Mouse (Mus musculus): Measurements from ENCODE around the gene Etnk2. TPM values are rescaled to one million over a fixed set of nuclear protein-coding genes. Genes with fewer than 3 reads are reported as not detected.
"Not testable (repeated sequence)": the region's sequence is repeated elsewhere in the genome, so short reads cannot be mapped to it uniquely, and the experiment has no call there.

Etnk2 gene
- total RNA-seq (2015) (not detected in 2 replicates), total RNA-seq (2017) (not detected in 2 replicates)

DNA sequence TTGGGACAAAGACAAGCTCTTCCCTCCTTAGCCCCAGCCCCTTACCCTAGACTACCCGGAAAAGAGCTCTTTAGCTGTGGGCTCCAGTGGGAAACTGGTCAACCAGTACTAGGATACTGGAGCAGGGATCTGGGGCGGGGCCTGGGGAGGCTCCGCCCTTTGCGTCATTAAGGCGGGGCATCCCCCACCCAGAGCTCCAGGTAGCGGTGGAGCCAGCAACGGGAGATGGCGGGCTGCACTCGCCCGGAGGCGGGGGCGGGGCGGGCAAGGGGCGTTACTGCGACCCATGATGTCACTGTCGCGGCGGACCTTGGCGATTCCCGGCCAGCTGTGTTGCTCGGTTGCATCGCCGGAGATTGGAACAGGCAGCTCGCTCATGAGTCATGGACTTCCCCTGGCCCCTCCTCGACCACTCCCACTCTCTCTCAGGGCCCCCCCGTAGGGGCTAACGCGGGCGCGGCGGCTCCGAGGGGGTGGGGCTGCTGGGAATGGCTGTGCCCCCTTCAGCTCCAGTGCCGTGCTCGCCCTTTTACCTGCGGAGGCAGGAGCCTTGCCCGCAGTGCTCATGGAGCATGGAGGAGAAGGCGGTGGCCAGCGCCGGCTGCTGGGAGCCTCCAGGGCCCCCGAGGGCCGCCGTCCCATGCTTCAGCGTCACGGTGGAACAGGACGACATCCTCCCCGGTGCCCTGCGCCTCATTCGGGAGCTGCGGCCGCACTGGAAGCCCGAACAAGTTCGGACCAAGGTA is at the start of gene Etnk2:
Gene Etnk2 (plus strand): TSS at position 297 of the 746 bp plus-strand sequence.
- 0 out of 2 replicates have a peak, but pooled peaks have one; percentile 19 for ATAC-seq (ENCODE audit: poor library complexity, severe bottlenecking)

DNA sequence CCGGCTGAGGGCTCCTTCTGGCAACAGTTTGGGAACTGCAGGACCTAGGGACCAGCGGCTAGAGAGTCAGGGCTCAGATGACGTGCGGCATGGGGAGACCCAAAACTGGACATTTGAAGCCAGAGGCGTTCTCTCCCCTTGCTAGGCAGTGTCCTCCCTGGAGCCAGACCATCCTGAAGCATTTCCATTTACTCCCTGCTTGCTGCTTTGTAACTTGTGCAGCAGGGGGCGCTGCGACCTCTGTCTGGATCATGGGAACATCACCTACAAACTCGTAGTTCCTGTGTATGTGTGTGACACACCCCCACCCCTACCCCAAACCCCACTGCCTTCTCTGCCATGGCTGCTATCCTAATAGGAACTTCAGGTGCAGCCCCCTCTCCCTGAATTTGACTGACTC is 49.0 kb upstream of the Etnk2 start:
- ATAC-seq (ENCODE audit: poor library complexity, severe bottlenecking) = 0 out of 2 replicates have a peak, but pooled peaks have one; percentile 33

DNA sequence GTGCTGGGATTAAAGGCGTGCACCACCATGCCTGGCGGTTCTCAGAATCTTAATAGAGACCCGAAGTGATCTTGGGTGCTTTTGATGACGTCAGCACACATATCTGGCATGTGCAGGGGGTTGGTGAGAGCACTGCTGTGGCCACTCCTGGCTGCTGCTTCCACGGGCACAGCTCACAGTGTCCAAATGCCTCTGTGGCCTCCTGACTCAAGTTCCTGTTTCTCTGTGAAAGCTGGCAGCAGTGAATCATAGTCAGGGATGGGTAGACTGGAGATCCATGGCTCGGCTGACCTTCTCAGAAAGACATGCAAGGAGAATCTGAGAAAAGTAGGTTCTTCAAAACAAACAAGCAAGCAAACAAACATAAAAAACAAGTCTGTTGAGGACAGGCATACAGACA is 47.6 kb upstream of the Etnk2 start:
- no peak for ATAC-seq (ENCODE audit: poor library complexity, severe bottlenecking)

DNA sequence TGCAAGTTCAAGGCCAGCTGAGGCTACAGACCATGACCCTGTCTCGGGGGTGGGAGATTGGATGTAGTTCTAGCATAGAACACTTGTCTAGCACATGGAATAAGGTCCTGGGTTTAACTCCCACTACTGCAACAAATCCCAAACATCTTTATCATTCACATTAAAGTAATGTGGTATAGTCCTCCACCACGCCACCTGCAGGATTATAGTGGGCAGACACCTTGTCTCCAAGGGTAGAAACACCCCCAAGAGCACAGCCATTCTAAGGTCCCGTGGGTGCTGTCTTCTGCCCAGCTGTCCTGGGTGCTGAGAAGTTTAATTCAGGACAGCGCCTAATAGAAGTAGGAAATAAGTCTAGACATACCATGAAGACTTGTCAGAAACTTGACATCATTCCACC is 46.8 kb upstream of the Etnk2 start:
- ATAC-seq (ENCODE audit: poor library complexity, severe bottlenecking) = no peak

DNA sequence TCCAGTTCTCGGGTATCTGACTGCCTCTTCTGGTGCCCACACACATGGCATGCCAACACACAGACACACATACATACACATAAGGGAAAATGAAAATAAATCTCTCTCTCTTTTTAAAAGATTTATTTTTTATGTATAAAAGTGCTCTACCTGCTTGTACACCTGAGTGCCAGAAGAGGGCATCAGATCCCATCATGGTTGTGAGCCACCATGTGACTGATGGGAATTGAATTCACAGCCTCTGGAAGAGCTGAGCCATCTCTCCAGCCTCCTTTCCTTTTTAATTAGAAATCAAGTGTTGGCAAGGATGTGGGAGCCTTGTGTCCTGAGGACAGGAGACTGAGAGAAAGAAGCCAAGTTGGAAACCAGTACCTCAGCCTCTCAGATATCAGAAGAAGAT is 46.2 kb upstream of the Etnk2 start:
- ATAC-seq (ENCODE audit: poor library complexity, severe bottlenecking) = no peak

DNA sequence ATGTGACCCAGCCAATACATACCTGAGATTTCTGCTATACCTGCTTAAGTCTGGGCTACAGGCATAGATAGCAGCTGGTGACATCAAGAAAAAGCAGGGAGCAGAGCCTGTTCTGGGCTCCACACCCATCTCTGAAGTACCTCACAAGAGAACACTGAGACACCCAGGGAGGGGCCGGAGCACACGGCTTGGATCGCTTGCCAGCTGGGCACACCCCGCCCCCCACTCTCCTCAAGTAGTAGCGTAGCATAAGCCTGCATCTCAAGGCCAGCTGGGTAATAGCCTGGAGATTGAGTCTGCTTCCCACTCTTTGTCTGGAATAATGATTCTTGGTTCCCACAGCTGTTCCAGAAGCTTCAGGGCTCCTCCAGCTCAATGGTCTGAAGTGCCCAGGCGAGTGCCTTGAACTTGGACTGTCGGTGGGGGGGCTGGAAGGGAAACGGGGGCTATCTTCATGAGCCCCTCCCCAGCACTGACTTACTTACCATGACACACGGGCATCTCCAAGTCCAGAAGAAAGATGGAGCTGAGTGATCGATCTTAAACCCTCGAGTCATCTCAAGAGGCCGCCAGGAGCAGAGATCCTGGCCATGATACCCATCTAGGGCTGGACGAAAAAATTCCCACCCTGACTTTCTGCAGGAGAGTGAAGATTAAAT is 42.0 kb upstream of the Etnk2 start, which contains the start of gene Kiss1:
Gene Kiss1 (plus strand): TSS at position 609 of the 659 bp plus-strand sequence.
- no peak for ATAC-seq (ENCODE audit: poor library complexity, severe bottlenecking)

DNA sequence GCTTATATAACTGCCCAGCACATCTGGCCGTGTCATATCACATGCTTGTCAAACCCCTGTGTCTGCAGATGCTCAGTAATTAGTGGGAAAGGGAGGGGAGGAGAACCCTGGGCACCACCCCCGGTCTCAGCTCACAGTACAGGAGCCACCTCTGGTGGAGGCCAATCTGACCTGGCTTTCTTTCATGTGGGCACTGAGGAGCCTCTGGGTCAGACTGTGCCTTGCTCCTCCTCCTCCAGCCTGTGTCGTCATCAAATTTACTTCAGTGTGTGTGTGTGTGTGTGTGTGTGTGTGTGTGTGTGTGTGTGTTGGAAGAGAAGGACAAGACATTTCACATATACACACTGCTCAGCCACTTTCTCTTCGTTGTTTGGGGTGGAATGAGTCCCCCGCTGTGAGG is 40.0 kb upstream of the Etnk2 start:
- ATAC-seq (ENCODE audit: poor library complexity, severe bottlenecking) = no peak

DNA sequence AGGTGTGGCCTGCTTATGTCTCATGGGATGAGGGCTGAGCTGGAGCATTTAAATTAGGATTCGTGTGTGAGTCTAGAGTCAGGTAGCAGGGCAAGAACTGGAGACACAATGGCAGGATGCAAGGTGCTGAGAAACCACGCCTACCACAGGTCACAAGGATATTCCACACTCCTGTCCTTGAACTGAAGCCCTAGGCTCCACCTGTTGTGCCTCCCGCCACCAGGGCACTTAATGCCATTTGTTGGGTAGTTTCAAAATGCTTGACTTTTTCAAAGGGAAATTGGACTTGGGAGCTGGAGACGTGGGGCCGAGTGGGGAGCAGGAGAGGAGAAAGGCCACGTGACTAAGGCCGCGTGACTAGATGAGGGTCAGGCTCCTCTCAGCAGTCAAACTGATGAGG is 37.4 kb upstream of the Etnk2 start:
- ATAC-seq (ENCODE audit: poor library complexity, severe bottlenecking) = no peak

DNA sequence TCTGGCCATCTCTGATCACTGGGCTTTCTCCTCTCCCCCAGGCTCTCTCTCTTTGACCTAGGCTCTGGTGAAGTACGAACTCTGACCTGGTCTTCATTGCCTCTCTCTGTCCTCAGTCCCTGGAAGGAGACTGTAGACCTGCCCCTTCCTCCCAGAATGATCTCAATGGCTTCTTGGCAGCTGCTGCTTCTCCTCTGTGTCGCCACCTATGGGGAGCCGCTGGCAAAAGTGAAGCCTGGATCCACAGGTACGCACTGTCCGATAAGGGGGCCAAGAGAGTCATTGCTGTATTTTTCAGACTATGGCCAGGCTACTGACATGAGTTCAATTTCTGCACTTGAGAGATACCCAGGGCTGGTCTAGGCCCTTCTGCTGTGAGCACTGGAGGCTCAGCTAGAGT is 36.3 kb upstream of the Etnk2 start:
- ATAC-seq (ENCODE audit: poor library complexity, severe bottlenecking) = no peak

DNA sequence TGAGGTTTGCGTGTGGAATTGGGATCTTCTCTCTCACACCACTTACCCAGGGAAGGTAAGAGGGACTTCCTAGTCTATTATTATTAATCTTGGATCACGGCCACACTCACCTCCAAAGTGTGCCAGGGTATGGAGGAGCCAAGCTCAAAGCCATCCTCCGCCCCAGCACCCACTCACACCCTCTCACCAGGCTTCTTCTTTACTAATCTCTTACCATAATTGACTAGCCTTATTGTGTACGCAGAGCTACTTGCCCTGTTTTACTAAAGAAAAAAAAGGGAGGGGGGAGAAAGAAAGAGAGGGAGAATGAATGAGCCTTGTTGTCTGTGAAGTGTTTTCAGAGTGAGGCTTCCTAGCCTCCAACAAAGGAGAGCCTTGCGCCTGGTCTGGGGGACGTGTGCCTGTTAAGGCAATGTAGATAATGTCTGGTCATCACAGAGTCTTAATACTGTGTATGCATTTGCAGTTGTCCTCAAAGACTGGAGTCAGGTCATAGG is 35.0 kb upstream of the Etnk2 start:
- ATAC-seq (ENCODE audit: poor library complexity, severe bottlenecking) = no peak

DNA sequence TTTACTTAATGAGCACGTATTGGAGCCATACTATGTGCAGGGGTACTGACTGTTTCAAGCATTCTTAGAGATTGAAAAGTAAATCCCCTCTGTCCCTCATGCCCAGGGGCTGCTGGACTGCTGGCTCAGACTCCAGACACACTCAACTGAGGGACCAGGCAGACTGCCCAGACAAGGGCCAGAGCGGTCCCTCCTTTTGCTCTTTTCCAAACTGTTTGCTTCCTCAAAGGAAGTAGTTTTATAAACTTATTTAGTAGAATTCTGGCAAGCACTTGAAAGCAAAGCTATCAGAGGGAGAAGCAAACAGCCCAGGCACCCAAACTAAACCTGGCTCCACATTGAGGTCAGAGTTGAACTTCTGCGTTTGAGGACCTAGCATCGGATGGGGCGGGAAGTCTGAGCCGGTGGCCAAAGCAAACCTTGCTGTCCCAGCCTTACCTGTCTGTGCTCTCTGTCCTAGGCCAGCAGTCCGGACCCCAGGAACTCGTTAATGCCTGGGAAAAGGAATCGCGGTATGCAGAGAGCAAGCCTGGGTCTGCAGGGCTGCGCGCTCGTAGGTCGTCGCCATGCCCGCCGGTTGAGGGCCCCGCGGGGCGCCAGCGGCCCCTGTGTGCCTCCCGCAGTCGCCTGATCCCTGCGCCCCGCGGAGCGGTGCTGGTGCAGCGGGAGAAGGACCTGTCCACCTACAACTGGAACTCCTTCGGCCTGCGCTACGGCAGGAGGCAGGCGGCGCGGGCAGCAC is 34.3 kb upstream of the Etnk2 start:
- ATAC-seq (ENCODE audit: poor library complexity, severe bottlenecking) = no peak

DNA sequence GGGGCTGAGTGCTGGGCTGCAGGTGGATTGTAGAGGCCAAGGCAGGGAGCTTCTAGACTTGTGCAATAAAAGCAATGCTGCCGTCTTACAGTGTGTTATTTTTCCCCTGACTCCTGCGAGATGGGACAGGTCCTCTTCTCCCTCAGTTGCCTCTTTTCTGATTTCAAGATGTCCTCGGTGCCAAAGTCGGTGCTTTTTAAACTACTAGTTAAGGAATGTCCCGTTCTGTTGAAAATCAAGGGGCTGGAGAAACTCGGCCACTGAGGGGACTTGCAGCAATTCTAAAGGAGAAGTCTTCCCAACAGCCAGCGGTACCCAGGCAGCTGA is 33.8 kb upstream of the Etnk2 start:
- ATAC-seq (ENCODE audit: poor library complexity, severe bottlenecking) = no peak

DNA sequence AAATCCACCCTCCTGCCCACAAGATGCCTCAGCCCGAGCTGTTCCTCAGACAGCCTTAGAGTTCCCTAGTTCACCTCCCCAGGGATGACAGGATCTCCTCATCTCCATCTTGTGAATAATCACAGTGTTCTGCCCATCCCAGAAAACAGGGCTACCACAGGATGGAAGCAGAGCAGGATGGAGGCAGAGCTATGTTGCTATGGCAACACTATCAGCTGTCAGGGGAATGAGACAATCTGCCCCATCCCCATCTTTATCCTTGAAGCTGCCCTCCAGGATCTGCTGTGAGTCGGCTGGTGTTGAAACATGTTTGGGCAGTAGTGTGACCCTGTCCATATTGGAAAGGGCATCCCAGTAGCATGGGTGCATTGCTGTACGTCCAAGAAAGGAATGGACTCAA is 32.2 kb upstream of the Etnk2 start:
- no peak for ATAC-seq (ENCODE audit: poor library complexity, severe bottlenecking)

DNA sequence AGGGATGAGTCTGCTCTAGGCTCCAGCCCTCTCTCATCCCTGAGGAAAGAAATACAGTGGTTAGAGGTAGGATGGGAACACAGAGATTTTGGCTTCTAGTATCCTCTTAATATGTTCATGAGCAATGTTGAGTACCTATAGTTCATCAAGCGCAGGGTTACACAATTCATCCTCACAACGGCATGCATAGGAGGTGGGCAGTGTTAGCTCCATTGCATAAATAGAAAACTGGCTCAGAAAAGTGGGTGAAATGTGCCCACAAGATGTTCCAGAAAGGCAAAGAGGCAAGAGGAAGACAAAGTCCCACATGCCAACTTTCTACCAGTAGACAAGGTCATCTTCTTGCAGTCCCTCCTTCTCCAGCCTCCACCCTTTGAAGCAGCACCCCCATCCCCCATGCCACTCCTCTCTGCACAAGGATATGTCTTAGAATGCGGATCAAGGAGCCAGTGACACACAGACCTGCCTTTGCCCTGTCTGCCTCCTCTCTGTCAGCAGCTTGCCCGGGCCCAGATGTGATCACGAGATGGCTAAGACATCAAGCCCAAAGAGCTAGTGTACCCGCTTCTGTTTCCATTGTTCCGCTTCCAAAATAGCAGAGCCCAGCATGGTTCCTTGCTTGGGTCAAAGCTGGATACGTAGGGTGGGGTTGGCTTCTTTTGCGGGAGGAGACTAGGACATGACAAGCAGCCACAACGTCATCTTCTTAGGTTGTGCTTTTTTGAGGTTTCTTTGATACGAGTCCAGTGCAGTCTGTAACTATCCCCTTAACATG is 30.5 kb upstream of the Etnk2 start:
- no peak for ATAC-seq (ENCODE audit: poor library complexity, severe bottlenecking)

DNA sequence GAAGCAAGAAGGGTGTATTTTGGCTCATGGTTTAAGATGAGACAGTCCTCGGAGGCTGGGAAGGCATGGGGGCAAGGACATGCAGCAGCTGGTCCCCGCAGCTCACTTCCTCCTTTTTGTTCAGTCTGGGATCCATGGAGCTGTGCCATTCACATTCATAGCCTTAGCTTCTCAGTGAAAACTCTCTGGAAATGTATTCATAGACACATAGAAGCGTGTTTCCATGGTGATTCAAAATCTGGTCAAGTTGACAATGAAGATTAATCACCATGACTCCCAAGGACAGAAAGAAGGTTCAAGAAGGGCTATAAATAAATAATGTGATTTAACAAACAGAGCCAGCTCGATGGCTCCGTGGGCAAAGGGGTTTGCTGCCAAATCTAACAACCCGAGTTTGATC is 29.4 kb upstream of the Etnk2 start:
- no peak for ATAC-seq (ENCODE audit: poor library complexity, severe bottlenecking)

DNA sequence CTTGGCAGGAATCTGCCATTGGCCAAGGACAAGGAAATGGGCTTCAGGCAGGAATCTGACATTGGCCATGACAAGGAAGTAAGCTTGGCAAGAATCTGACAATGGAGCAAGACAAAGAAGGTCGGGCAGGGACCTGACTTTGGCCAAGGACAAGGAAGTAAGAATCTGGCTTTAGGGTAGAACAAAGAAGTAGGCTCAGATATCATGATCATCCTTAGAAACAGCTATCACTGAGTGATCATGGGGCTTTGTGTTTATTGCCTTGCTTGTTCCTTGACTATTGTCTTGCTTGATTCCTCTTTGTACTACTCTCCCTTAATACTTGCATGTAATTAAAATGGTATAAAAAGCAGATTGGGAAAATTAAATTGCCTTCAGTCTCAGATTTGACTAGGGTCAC is 23.0 kb upstream of the Etnk2 start:
- not testable (repeated sequence) for ATAC-seq (ENCODE audit: poor library complexity, severe bottlenecking)

DNA sequence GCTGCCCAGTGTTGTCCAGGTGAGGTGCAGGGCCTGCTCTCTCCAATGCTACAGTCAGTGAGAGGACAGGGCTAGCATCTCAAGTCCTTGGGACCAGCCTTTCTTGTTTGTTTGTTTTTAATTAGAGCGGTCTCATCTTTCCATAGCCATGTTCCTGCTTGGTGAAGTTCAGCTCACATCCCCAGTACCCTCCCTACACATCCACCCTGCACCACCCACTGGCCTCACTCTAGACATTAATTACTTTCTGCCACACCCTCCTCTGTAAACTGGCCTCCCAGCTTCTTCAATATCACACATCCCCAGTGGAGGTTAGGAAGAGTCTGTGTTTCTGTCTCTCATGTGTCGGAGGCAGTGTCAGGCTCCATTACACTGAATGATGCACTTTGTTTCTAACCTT is 19.0 kb upstream of the Etnk2 start:
- no peak for ATAC-seq (ENCODE audit: poor library complexity, severe bottlenecking)

DNA sequence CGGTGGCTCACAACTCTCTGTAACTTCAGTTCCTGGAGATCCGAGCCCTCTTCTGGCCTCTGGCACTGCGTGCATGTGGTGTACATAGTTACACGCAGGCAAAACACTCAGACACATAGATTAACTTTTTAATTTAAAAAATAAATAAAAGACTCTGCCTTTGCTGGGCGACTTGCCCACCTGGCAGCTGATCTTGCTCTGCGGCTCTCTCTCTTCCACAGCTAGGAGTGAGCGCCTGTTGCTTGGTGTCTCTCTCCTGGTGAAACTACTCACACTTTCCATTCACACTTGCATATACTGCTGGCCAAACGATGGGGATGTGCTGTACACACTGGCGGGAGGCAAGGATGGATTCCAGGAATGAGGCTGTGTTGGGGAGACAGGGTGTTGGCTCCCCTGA is 16.8 kb upstream of the Etnk2 start:
- no peak for ATAC-seq (ENCODE audit: poor library complexity, severe bottlenecking)

DNA sequence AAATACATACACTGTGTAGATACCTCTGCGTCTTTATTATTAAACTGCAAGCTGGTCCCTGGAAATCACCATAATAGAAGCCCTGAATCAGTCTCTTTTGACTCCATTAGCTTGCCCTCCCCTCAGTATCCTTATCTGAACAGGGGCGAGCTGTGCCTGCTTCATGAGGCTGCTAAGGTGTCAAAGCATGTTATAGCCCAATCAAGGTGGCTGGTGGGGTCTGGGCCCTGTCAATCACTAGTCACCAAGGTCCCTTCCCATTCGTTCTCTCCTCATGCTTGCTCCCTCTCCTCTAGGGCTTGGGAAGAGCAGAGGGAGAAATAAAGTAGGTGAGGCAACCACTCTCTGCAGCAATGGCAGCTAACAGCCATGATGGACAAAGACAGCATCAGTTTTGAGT is 16.1 kb upstream of the Etnk2 start:
- no peak for ATAC-seq (ENCODE audit: poor library complexity, severe bottlenecking)

DNA sequence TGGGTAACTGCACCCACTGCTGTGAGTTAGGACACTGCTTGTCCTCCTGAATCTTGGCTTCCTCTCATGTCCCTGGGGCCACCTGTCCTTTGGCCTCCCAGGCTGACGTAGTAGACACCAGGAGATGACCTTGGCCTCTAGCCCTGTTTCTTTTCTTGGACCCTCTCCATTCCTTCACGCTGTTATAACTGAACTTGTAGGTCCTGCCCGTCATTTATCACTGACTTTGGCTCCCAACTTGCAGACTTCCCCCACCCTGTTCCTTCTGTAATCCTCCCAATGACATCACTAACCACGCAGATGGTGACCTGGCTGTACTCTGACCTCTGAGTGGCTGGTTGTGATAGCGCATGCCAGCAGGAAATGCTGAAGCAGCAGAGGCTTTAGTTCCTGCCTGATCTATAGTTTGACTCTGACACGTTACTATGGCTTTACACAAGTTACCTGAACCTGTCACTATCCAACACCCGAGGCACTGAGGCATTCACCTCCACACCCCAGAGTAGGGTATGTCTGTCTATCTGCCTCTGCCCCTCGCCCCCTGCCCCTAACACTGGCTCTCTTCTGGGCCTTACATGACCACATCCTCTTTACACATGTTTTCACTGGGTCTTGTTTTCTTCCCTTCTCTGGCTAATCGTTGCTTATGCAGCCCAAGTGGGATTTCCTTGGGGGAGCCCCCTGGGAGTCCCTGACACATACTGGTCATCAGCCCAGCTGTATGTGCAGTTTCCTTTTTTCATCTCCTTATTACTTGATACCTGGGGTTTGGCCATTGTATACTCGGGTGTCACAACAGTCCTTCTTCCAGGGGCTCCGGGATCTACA is 15.5 kb upstream of the Etnk2 start:
- peak; percentile 51; the same call in 1 of the 2 replicates for ATAC-seq (ENCODE audit: poor library complexity, severe bottlenecking)

Data from megakaryocyte, adult 5-6 weeks (primary cell).